1 mouse cellular context compared by ENCODE assay signal in the genomic region with DNA sequence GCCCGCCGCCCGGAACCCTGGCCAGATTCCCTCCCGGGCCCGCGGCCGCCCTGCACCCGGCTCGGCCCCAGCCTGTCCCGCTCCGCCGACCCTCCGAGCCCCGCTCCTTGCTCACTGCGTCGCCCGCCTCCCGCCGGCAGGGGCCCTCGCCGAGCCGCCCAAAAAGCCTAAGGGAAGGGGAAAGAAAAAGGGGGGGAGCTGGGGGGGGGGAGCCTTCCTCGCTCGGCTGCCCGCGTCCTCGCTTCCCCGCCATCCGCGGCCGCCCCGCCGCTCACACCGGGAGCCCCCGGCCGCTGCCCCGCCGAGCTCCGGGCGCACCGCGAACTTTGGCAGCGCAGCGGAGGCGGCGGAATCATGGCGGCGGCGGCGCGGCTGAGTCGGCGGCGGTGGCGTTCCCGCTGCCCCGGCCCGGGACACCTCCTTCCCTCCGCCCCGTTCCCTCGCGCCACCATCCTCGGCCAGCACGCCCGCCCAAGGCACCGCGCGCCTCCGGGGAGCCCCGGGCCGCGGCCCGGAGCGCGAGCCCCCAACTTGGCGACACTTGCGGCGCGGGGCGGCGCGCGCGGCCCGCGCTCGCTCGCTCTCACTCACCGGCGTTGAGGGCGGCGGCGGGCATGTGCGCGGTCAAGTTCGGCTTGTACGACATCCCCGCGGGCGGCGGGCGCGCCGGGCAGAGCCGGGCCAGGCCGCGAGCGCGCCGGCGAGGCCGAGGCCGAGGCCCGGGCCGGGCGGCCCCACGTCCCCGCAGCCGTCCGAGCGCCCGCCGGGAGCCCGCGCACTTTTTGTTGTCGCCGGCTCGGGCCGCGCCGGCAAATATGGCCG.
TF ChIP-seq lines count a peak whose summit lies in the region.

No protein-coding gene starts in this region.

TF ChIP-seq in CH12.LX, 34 proteins besides CTCF, POLR2A, EP300 and RAD21 (continued from another document):
- 0 out of 2 replicates have a peak, but pooled peaks have one; percentile 0 for TF ChIP-seq NRF1 (IDR thresholded peaks at IDR 0.05; ENCODE audit: low read depth, low read length)
- no peak for TF ChIP-seq RCOR1 (conservative IDR thresholded peaks at IDR 0.05; ENCODE audit: low read depth, low read length)
- TF ChIP-seq MEF2A (IDR thresholded peaks at IDR 0.05; ENCODE audit: borderline replicate concordance, low read depth, low read length), result no peak; the same call in 1 of the 2 replicates
- peak; percentile 75; the same call in 1 of the 2 replicates for TF ChIP-seq UBTF (IDR thresholded peaks at IDR 0.05; ENCODE audit: low read depth, low read length)
- no peak for TF ChIP-seq ZC3H11A (IDR thresholded peaks at IDR 0.05; ENCODE audit: low read depth, low read length)
- no peak for TF ChIP-seq USF2 (conservative IDR thresholded peaks at IDR 0.05; ENCODE audit: low read depth, low read length)
- peak; percentile 54; the same call in 1 of the 2 replicates for TF ChIP-seq MAZ (IDR thresholded peaks at IDR 0.05; ENCODE audit: low read depth, low read length)
- TF ChIP-seq NELFE (IDR thresholded peaks at IDR 0.05; ENCODE audit: low read depth, low read length), result no peak; the same call in 1 of the 2 replicates
- no peak for TF ChIP-seq ETS1 (conservative IDR thresholded peaks at IDR 0.05; ENCODE audit: low read depth, low read length)
- TF ChIP-seq ZMIZ1 (IDR thresholded peaks at IDR 0.05; ENCODE audit: low read depth, low read length), result no peak
- TF ChIP-seq USF1 (IDR thresholded peaks at IDR 0.05; ENCODE audit: low read depth, low read length), result no peak
- no peak for TF ChIP-seq POLR2AphosphoS2 (IDR thresholded peaks at IDR 0.05; ENCODE audit: low read depth, low read length)
- no peak for TF ChIP-seq GABPA (IDR thresholded peaks at IDR 0.05; ENCODE audit: insufficient replicate concordance, low read depth, low read length)
- peak; percentile 14; the same call in 1 of the 2 replicates for TF ChIP-seq SMC3 (IDR thresholded peaks at IDR 0.05; ENCODE audit: low read depth, low read length)
- no peak for TF ChIP-seq MAX (IDR thresholded peaks at IDR 0.05; ENCODE audit: low read length)
TF ChIP-seq in CH12.LX: peak in this region for 4.
